Mouse (Mus musculus) neutrophil, adult 5-6 weeks (primary cell): ENCODE results near the gene Acaca. TPM values are rescaled to one million over a fixed set of nuclear protein-coding genes. Genes with fewer than 3 reads are reported as not detected.

Experiments used
- ATAC-seq: fragments of 151-379, 151-347 bp; 2 replicates; pipeline ENCODE4 v1.8.0; 2017; ENCODE audit warnings: mild to moderate bottlenecking, moderate TSS enrichment; ENCODE audit not compliant: insufficient number of reproducible peaks, poor library complexity, low FRiP score, severe bottlenecking; ENCODE audit errors: extremely low read depth
- total RNA-seq: library from RNA; stranded (forward); fragments of 200-1000 nt; gene quantifications from 2 replicates; pipeline ENCODE4 v1.2.3, GENCODE M21; 2017

Acaca gene
- 18.0 and 23.2 TPM in 2 replicates for total RNA-seq

DNA sequence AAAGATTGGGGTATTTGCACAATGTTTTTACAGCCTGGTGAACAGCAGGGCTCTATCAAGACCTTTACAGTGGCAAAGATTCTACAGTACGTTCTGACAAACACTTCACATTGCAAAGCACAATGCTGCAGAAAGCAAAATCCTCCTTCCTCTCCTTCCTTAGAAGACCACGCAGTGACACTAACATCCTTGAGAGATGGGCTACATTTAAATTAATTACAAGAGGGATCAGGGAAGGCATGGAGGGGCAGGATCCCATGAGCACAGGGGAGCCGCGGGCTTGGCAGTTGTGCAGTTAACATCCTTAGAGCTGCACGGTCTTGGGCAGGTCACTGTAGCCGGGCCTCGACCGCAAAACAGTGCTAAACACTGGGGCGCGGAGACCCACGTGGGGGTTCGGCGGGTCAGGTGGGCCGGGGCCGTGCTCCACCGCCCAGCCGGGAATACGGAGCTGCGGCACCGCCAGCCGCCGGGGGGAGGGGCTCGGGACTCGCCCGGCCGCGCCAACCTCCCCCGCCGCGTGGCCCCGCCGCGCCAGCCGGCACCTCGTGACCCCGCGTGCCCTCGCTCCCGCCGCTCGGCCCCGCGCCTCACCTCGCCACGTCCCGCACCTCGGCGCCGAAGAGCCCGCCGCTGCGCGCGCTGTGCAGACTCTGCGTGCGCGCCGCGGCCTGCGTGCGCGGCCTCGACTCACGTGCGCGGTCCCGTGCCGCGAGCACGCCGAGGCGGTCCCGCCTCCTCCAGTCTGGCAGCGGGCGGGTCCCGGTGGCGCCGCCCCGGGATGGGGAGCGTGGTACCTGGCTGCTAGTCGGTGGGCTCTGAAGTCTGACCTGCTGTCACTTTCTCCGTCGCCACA is at the start of gene Acaca, which contains the start of gene Tada2a:
TSS of gene Acaca (plus strand) at position 730 of the 856 bp plus-strand sequence.
TSS of gene Tada2a (minus strand) at position 658 of the 856 bp plus-strand sequence.
- peak; percentile 65 for ATAC-seq

DNA sequence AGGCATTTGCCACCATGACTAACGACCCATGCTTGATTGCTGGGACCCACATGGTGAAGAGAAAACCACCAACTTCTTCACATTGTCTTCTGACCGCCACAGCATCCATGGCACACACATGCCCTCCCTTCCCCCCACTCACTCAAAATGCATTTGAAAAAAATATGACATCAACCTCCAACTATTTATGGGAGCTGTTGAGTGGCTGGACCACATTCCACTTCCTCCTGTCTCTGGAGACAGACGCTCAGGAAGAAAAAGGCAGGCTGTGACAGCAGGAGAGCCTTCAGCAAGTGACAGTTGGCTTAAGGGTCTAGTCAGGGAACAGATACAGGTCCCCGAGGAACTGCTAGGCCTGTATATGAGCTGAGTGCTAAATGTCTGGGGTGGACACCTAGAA is 49.6 kb upstream of the Acaca start:
- no peak for ATAC-seq

DNA sequence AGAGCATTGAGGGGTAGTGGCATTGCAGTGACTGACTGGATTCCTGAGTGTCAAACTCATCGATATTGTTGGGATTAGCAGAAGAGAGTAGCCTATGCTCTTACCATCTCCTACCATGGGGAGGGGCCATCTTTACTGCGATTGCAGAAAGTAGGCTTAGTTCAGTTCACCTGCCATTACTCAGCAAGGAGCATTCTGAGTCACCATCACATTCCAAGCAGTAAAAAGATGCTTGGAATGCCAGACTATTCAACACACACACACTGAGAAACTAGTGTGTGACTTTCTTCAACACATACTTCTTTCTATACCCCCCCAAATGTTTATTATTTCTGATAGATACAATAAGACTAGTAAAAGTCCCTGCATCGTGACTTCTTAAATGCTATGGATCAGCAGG is 49.1 kb upstream of the Acaca start:
- no peak for ATAC-seq

DNA sequence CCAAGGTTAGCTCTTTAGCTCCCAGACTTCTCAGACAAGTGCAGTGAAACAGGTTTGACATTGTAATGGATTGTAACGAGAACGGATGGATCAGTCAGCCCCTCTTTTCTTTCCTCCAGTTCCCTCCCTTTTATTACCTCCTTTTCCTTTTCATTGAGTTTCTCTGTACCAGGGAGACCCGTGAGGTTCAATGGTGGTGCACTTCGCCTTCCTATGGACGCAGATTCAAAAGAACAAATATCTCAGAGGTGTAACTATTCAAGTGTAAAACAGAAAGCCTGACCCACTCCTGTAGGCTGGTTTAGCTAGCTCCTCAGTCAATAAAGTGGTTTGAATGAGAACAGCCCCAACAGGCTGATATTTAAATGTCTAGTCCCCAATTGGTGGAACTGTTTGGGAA is 47.6 kb upstream of the Acaca start:
- no peak for ATAC-seq

DNA sequence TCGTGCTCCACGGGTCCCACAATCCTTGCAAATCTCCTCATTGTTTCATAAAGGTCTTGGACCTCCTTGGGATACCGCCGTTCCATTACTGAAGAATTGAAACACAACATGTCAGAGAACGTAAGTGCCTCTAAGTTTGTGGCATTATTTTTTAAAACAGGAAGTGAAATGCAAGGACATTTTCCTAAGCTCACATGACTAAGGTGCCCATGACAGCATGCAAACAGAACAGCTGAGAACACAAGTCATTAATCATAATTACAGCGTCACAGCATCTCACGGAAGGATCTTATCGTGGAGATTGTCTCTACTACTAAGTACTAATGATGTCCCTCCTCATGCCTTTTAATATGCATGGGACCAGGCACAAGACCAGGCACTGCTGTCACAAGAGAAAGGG is 38.9 kb upstream of the Acaca start:
- ATAC-seq = no peak

DNA sequence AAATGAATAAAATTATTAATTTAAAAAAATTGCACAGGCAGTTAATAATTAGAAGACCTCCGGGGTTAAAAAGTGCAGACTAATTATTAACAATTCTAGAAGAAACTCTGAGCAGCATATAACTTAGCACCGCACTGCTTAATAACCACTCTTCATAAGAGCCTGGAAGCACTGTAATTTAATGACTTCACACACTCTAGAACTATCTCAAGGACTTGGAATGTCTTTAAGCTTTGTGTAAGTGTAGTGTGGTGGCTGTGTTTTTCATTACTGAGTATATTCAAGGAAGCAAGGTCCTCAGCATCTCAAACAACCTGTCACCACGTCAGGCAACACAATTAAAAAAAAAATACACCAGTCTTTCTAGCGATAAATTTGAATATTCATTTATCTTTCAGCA is 34.4 kb upstream of the Acaca start:
- ATAC-seq = no peak

DNA sequence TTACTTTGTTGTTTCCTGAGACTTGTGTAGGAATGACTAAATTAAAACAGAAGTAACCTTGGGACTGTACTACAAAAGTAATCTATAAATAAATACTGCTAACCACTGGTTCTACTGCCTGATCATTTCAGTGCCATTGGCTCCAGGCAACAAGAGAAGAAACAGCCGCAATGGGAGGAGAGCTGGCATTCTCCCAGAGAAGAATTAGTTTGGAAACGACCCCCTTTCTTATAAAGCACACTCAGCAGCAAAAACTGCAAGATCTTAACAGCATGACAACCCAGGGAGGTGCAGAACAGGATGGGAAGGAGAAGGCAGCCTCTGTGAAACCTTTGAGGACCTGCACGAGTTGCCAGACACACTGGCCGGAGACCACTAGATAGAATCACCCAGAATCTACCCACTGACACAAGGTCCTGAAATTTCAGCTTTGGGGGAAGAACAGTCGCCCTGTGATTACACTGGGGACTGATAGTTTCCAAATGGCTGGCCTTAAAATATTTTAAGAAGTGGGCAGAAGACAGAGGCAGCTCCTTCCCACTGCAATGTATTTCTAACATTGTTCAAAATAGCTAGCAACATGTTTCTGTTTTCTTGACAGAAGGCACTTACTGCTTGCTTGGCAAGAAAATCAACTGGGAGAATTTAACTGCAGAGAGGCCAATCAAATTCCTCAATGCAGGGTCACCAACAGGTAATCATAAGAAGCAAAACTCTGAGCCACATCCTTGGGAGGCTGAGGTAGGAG is 32.0 kb upstream of the Acaca start:
- no peak for ATAC-seq

DNA sequence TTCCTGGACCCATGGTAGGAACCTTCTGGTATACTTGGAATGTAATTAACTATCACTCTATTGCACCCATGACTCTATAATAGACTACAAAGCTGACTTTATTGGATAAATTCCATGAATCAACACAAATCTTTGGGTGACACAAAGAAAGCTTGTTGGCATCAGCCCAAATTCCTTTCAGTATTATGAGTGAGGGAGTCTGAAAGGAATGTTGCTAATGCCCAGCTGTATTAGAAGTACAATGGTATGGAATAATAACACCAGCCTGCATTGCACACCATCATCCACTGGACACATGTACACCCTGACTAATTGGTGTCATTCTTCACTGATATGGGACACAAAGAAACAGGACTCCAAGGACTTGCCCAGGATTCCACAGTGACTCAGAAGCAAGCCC is 28.3 kb upstream of the Acaca start:
- no peak for ATAC-seq

DNA sequence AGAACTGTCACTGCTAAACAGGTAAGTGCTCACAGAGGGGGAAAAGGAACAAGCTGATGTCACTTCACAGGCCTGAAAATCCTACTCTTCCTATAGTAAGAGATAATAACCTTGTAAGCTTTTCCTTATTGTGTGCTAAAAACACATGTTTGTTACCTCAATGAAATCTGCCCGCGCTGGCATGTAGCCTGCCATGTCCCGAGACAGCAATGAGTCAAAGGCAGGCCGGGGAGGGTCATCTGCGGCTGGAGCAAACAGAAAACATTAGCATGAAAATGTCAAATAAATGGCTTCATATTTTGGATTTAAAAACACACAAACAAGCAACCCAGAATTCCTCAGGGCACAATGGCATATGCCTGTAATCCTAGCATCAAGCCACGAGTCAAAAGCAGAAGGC is 25.4 kb upstream of the Acaca start:
- no peak for ATAC-seq

DNA sequence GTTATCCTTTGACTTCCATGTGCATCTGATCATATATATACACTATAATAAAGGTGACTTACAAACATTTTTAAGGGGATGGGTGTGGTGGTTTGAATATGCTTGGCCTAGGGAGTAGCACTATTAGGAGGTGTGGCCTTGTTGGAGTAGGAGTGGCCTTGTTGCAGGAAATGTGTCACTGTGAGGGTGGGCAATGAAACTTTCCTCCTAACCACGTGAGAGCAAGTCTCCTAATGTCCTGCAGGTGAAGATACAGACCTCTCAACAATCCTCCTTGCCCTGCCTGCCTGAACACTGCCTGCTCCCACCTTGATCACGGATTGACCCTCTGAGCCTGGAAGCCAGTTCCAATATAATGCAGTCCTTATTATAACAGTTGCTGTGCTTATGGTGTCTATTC is 22.3 kb upstream of the Acaca start:
- ATAC-seq = no peak

DNA sequence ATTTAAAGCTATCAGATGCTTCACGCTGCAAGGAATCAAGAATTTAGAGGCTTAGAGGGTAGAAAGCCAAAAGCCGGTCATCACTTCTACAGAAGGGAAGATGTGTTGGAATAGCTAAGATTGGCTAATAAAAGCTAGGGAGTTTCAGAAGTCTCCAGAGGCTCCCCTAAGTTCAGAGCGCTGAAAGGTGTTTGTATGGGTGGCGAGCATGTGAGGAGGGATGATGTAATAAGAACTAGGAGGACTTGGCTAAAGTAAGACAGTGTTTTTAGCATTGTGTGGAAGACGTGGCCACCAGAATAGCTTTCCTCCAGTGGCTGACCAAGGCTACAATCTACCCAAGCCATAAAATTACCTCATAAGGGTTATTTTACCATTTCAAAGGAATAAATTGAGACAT is 15.8 kb upstream of the Acaca start:
- no peak for ATAC-seq

DNA sequence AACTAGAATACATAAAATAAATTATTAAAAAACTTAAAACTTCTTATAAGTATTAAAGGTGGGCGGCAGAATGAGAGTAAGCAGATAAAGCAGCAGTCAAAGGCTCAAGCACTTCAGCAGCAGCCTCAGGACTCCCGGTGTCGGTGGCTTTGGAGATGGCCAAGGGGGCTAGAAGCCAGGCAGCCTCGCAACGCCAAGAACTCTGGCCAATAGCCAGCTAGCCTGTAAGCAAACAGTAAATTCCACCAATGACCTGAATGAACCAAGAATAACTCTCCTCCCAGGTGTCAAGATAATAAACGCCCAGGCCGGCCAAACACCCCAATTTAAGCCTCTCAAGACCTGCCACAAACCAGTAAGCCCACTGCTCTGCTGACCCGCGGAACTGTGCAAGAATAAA is 13.8 kb upstream of the Acaca start:
- ATAC-seq = no peak

DNA sequence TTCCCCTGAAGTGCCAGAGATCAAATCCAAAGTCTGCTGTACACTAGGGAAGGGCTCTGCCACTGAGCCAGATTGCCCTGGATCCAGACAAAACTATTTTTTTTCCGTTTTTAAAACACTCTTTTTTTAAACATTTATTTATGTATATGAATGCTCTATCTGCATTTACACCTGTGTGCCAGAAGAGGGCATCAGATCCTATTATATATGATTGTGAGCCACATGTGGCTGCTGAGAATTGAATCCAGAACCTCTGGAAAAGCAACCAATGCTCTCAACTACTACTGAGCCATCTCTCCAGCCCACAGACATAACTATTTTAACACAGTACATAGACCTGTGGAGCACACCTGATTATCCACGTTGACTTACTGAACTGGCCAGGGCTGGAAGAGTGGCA is 13.3 kb upstream of the Acaca start:
- ATAC-seq = no peak

DNA sequence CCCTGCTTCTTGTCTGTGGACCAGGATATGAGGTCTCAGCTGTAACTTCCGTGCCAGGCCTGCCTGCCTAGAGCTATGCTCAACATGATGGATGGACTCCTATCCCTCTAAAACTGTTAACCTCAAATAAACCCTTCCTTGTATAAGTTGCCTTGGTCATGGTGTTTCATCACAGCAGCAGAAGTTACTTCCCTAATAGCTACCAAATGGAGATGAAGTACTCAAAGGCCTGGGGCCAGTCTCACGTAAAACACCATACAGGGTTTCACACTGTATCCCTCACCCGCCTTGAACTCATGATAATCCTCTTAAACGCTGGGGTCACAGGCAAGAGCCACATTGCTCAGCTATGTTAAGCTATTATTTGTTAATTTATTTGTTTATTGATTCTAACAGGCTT is 12.0 kb upstream of the Acaca start:
- ATAC-seq = no peak

DNA sequence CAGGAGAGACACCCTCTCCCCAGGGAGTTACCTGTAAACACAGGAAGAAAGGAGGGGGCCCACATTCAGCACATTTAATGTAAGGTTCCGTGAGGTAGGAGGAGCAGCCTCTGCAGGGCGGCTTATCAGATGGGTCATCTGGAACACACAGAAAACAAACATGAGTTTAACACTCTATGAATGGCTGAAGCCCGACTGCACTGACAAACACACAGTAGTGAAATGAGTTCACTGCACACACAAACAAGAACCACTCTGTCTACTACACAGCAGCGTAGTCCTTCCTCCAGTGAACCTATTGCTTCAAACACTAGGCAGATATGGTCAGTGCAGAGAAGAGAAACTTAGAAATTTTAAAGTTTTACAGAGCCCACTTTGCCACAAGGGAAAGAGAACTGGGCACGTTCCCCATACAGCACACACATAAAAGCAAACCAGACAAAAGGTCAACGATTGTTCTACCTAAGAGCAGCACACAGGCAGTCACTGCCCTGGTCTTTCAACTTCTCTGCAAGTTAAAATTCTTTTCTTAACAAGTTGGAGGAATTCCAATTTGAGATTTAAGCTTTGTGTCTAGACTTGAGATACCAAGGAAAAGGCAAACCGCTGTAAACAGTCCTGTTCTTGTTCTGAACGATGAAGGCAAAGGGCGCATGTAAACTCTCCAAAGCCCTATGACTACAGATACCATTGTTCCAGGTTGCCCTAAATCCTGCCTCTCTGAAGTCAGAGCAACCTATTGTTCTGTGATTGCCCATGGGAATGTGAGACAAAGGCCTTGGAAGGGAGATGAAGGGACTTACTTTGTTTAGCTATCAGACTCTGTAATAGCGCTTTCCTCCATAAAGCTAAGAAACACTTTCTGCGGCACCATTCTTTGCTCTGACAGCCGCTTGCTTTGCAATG is 8.2 kb upstream of the Acaca start:
- no peak for ATAC-seq

DNA sequence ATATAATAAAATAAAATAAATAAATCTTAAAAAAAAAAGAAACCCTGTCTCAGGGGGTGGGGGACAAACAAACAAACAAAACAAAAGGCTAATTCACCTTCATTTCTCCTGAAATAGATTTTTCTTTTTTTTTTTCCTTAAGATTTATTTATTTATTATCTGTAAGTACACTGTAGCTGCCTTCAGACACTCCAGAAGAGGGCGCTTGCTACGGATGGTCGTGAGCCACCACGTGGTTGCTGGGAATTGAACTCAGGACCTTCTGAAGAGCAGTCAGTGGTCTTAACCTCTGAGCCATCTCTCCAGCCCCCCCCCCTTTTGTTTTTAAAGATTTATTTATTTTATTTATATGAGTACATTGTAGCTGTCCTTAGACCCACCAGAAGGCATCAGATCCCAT is 1.5 kb upstream of the Acaca start:
- no peak for ATAC-seq

DNA sequence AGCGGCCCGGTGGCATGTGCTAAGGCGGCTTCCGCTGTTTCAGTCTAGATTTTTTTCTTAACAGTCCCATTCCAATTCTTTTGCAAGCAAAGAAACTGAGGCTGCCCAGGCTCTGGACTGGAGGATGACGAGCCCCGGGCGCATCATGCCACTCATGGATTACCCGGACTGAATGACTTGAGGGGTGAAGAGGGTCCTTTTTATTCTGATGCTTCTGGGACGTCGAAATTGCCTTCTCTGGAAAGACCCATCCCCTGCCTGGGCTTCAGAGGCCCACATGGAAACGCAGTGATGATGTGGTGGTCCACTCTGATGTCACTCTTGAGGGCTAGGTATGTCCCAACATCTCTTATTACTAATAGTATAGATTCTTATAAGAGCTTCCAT is 320 bp downstream of the Acaca start:
- ATAC-seq = no peak

DNA sequence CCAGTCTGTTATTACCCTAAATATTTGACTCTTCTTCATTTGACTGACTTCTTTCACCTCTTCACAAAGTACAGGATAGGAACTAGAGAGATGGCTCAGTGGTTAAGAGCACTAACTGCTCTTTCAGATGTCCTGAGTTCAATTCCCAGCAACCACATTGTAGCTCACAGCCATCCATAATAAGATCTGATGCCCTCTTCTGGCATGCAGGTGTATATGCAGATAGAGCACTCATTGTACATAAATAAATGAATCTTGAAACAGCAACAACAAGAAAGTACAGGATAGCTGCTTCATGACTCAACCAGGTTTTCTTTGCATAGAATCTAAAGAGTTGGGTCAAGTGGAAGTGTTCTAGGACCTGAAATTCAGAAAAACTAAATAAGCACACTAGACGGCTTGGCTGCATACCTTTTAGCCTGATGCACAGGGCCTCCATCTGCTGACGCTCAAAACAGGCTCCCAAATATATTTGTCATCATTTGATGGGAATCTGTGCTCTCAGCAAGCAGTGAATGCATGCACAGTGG is 4.9 kb downstream of the Acaca start:
- no peak for ATAC-seq

DNA sequence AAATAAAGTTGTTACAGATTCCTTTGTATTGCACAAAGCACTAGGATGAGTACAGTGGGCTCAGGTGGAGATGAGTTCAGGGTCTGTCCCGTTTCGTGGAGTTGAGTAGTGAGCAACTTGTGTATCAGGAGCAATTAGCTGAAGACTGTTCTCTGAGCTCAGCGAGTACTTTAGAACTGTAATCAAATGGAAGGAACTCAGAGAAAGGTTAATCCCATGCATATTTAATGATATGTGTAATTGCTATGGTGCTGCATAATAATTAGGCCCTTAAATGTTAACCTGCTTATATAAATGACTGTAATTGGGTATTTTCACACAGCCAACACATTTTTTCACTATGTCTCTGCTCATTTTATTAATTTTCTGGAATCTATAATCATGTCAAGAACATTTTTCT is 7.0 kb downstream of the Acaca start:
- ATAC-seq = no peak
